Mouse (Mus musculus) R1 (cell line): Measurements from ENCODE around the gene Dock6.
A peak's percentile ranks its signal among the peaks of the same experiment; 100 is the strongest.
"Not testable (repeated sequence)": the region's sequence is repeated elsewhere in the genome, so short reads cannot be mapped to it uniquely, and the experiment has no call there.

Source experiments
- DNase-seq: peaks from one replicate; pipeline ENCODE4 v3.0.0-alpha.2; 2018; ENCODE audit warnings: low read depth, low spot score

The Dock6 gene

DNA sequence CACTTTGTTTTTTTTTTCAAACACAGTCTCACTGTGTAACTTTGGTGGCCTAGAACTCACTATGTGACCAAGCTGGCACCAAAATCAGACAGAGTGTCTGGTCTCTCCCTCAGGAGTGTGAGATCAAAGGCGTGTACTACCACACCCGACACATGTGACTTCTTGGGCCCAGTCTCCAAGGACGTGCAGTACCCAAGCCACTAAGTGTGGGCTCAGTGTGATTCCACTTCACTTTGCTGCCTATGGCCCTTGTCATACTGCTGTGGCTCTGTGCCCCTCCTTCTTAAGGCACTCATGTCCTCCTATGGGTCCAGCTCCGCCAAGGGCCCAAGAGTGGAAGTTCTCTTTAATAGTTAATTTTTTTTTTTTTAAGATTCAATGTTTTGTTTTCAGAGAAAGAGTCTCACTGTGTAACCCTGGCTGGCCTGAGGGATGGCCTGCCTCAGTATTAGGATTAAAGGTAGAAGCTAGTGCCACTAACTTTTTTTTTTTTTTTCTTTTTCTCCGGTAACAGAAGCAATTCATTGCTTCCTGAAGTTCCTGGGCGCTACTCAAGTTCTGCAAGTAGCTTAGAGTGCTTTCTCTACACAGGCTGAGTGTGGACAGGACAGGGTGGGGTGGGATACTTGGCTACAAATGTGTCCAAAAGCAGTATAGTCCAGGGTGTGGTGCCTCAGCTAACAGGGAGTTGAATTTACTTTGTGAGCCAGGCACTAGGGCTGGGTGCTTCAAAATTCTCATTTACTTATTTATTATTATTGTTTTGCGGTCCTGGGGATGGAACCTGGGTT is 67.7 kb downstream of the Dock6 start:
- no peak for DNase-seq

- DNase-seq: peak; percentile 61
Observed at GRCm38 (mm10) chr9:21781657-21782468, 70.6 kb downstream of the Dock6 start.

DNA sequence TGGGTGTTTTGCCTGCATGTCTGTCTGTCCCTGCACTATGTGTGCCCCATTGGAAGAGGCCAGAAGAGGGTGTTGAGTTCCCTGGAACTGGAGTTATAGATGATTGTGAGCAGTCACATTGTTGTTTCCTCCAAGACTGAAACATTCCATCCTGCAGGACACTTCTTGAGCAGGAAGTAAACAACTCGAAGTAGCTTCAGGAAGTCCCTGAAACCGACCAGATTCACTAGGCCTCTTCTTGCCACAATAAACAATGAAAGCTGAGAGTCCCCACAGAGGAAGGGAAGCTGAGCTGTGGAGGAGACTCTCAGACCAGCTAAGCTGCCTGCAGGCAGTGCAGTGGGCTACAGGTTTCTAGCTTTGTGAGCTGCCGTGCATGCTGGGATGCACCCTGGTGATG is 74.7 kb downstream of the Dock6 start:
- peak; percentile 80 for DNase-seq

DNA sequence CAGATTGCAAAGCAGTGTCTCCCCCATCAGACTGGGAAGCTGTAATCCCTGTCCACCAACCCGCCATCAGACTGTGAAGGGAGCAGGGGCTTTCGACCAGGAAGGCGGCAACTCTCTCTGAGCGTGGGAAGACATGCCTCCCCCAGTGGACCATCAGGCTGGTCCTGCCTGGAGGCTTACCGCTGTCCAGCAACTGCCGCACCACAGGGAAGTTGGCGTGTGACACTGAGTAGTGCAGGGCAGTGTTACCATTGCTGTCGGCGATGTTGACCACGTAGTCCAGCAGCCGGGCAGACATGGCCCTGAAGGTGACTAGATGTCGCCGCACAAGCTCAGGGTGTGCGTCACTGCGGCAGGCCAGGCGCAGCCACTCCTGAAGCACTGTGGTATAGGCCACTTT is 78.1 kb downstream of the Dock6 start:
- DNase-seq: no peak

DNA sequence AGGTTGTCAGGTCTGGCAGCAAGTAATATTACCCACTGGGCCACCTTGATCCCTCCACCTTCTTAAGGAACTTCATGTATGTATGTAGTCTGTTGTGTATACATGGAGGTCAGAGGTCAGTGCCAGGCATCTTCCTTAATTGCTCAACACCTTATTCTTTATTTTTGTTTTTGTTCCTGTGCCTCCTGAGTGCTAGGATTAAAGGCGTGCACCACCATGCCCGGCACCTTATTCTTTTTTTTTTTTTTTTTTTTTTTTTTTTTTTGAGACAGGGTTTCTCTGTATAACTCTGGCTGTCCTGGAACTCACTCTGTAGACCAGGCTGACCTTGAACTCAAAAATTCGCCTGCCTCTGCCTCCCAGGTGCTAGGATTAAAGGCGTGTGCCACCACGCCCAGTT is 79.0 kb downstream of the Dock6 start:
- DNase-seq: not testable (repeated sequence)

DNA sequence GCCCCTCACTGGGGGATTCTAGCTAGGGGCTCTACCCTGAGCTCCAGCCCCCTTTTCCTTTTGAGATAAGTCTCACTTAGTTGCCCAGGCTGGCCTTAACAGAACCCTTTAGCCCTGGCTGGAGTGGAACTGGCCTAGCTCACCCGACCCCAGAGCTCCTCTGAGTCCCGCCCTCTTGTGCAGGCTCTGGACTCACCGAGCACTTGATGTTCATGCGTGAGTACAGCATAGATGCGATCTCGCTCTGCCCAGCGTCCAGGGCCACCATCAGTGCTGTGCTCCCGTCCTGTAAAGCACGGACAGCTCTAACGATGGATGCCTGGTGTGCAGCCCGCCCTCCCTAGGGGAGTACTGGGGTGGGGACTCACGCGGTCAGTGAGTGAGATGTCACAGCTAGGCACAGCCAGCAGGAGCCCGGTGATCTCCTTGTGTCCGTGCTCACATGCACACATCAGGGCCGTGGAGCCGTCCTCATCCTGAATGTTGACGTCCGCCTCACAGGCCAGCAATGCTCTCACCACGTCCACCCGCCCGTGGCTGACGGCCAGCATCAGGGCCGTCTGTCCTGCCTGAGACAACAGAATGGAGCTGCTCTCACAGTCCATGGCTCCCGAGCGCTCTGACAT is 82.8 kb downstream of the Dock6 start:
- DNase-seq: no peak

DNA sequence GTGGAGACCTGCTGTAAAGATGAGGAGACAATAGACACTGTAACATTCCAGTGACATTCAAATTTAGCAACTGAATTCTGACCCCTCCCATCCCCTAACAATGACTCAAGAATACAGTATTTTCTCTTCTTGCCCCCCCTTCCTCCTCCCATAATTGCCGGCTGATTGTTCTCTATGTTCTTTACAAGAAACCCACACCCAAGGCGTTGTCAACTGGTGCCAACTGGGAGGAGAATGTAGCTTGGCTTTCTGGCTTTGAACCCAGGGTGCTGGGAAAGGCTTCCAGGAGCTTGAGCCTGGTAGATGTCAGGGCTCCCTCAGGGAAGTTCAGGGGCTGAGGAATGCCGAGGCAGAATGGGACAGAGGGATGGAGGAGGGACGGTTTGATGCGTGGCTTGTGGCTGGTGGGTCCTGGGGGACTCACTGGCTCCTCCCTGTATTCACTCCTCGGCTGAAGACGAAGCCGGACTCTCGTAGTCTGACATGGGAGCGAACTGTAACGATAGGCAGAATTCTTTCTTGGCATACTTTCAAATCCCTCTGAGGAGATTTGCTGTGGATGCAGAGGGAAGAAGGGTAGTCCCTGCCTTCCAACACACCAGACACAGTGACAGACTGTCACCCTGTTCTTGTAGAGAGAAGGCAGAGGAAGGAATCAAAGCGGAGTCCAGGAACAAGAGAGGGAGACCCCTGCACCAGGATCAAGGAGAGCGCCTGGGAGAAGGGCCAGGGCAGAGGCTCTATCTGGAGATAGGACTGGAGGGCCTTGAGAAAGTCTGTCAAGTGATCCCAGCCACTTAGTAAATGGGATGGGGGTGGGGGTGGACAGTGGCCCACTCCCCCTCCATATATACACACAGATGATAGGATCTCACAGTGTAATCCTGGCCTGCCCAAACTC is 83.7 kb downstream of the Dock6 start:
- DNase-seq: peak; percentile 97

GRCm38 (mm10) chr9:21767896-21768295 is 84.5 kb downstream of the Dock6 start:
- peak; percentile 43 for DNase-seq

- no peak for DNase-seq
Observed at GRCm38 (mm10) chr9:21764084-21764999, 88.1 kb downstream of the Dock6 start.

GRCm38 (mm10) chr9:21762135-21762534 is 90.3 kb downstream of the Dock6 start:
- DNase-seq: peak; percentile 76

- DNase-seq: peak; percentile 100
Observed at GRCm38 (mm10) chr9:21760155-21761088, 92.0 kb downstream of the Dock6 start, which contains the start of gene Spc24. TSS of gene Spc24 (minus strand) at chr9:21760303.

- DNase-seq: peak; percentile 52
Observed at GRCm38 (mm10) chr9:21759718-21760117, 92.7 kb downstream of the Dock6 start.

GRCm38 (mm10) chr9:21758576-21759529 is 93.6 kb downstream of the Dock6 start:
- DNase-seq: no peak

- DNase-seq: no peak
Observed at GRCm38 (mm10) chr9:21754516-21755321, 97.7 kb downstream of the Dock6 start.

DNA sequence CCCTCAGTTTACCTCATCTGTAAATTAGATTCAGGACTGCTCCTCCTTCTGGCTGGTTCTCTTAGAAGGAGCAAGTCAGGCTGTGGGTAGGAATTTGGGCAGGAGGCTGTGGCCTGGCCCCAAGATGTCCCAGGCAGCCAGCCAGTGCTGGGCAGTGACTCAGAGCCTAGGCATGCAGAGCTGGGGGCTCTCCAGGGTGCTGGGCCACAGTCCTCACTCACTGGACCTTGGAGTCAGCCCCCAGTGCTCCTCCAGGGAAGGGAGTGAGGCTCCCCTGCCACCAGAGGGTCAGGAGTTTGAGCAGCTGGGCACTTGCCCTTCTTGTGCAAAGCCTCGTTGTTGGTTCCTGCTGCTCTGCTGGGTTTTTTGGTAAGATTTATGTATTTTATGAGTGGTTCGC is 98.4 kb downstream of the Dock6 start:
- no peak for DNase-seq

DNA sequence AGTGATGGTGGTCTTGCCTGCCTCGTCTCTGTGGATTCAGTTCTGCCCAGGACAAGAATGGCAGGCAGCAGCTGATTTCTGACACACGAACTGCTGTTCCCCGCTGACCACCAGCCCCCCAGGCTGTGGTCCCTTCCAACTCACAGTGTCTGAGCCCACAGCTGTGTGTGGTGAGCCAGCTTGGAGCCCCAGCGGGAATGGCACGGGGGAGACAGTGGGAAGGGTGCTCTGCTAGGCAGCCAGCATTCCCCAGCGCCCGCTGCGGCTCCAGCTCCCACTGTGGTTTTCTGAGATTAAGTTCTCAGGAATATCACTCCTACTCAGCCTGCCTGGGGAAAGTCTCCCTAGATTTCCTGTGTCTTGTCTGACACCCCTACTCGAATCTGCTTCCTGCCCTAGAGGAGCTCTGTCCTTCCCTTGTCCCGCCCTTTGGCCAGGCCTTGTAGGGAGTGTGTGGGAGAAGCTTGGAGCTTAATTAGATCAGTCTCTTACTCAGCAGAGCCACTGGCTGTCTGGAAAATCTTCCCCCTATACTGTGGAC is 100.1 kb downstream of the Dock6 start:
- DNase-seq: no peak

DNA sequence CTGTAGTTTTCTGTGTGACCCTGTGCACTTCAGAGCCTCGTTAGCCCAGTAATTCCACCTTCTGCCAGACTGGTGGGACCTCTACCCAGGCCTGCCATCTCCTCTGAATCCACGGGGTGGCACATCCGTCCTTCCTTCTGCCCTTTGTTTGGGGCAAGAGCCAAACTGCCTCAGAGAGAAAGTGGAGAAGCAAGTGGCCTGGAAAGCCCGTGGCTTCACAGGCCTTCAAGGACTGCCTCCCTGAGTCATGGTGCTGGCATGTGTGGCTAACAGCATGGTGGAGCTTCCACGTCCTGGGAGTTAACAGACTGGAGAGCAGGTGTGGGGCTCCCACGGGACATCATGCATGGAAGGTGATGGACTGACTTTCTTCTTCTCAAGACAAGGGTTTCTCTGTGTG is 101.1 kb downstream of the Dock6 start:
- peak; percentile 61 for DNase-seq
